Mouse (Mus musculus) layer of hippocampus, adult 18-20 months (tissue): ENCODE results near the gene Gm17655. TPM values are rescaled to one million over a fixed set of nuclear protein-coding genes. Genes with fewer than 3 reads are reported as not detected.
"Not testable (repeated sequence)": the region's sequence is repeated elsewhere in the genome, so short reads cannot be mapped to it uniquely, and the experiment has no call there.

Experiments used
- DNase-seq, 2 experiments: peaks; one replicate each; pipeline ENCODE4 v3.0.0; 2022; ENCODE audit warnings: low spot score in 2 of 2
- long read RNA-seq: library from polyadenylated mRNA; stranded (forward); transcript quantifications from one replicate; pipeline ENCODE4 v2.0.0, GENCODE M21; 2021
- total RNA-seq, 2 experiments: library from RNA; stranded (reverse); gene quantifications; 2 replicates each; pipeline ENCODE4 v1.2.3; 2021

The Gm17655 gene
- 10 to 100 TPM in 1 of 2 experiments, 1 to 10 TPM in 1; 9.5 to 12.9 TPM for total RNA-seq
- long read RNA-seq, partial matches to known transcripts: 0 of 1 reads
- long read RNA-seq, other reads (novel, unspliced or antisense): 1 of 1 reads

- not testable (repeated sequence) for DNase-seq
Observed at GRCm38 (mm10) chr5:110072413-110072812, at the start of gene Gm17655. Gm17655 (minus strand) TSS chr5:110072513.

GRCm38 (mm10) chr5:110109991-110110441, 37.7 kb upstream of the Gm17655 start, which contains the start of gene Zfp605:
Zfp605 (plus strand) TSS chr5:110110092.
- DNase-seq: peak; percentile 87 to 96

DNA sequence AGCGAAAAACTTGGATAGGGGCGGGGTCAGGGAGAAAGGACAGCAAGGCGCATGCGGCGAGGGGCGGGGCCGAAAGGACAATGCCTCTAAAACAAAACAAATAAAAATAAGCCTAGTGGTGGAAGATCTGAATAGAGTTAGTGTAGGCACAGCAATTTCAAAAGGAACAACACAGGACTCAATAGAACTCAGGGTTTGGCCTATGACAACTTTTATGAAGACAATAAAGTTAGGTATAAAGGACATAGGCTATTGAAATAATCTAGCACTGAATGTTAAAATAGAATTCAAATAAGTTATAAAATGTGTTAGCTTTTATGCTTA, 36.0 kb upstream of the Gm17655 start:
- DNase-seq: no peak

DNA sequence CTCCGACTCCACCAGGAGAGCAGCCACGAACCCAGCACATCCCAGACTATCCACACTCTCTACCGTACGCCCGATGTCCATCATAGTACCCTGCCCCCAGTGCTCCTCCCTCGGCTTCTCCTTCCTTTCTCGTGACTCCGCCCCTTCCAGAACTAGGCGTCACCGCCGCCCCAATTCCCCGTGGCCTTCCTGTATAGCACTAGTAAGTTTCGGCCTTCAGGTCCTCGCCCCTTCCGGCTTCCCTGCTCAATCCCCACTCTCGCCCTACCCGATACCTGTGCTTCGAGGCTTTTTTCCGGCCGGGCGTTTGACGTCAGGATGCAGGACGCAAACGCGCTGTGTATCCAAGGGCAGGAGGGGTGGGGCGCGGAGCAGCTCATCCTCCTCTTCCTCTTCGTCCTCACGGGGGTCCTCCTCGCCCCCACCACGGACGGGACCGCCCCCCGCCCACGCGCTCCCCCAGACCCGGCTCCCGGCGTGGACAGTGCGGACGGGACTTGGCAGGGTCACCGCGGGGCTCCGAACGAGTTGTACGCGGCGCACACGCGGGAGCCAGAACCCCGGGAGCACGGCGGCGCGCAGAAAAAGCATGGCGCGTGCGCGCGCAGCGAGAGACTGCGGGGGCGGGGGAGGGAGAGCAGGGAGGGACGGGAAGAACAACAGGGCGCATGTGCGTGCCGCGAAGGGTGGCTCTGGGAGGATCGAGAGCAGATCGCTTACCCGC, 35.4 kb upstream of the Gm17655 start, which contains the start of gene Gtpbp6:
TSS of gene Gtpbp6 (minus strand) at position 617 of the 724 bp plus-strand sequence.
- peak; percentile 95 to 97 for DNase-seq

GRCm38 (mm10) chr5:110106901-110107564, 34.7 kb upstream of the Gm17655 start:
- peak in 1 of 2 experiments; percentile 27 for DNase-seq

DNA sequence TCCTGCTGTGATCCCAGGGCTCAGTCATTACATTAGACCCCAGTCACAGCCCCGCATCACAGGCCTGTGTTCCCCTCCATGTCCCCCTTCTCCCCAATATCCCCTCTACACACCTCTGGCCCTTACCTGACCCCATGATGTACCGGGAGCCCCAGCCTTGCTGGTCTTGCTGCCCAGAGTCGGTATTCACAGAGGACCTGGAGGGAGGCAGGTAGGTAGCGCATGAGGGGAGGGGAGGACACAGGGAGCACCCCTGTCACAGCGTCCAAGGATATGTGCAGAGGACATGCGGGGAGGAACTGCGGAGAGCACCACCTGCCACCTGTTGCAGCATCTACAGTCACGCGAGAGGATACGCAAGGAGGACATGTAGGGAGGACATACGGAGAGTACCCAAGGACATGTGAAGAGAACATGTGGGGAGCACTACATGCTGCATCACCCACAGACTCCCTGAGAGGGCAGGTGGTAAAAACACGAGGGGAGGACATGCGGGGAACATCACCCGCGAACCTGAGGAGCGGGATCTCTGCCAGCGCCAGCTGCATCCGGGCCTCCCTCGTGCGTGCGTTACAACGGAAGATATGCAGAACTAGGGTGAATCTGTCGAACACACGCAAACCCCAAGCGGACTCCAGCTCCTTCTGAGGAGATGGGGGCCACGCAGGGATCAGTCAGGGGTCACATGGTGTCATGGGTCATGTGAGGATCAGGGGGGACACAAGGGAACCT, 34.0 kb upstream of the Gm17655 start:
- DNase-seq: peak in 1 of 2 experiments; percentile 8

- DNase-seq: no peak
Observed at GRCm38 (mm10) chr5:110104616-110105380, 32.5 kb upstream of the Gm17655 start.

DNA sequence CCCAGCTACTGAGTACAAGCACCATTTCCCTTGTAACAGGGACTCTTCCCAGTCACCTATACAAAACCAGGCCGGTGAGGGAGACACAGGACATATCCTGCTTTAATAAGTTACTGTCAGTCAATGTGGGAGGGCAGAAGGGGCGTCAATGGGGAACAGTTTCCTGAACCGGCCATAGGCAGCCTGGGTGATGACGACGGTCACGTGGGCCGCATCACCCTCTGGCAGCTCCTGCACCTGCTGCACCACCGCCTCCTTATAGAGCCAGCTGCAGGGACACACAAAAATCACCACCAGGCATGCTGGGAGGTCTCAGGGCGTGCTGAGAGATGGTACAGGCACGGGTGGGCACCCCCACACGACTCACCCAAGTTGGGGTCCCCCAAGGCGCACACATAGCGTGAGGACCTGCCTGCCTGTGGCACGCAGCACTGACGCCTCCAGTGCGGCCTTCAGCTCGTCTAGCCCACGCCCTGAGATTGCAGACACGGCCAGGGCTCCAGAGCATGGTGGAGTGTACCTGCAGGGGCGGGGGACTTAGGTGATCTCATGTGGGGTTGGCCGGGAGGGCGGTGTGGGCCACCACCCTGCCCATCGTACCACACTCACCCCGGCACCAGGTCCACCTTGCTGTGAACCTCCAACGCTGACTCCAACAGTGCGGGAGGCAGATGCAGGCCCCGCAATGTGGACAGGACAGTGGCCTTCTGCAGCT, 31.7 kb upstream of the Gm17655 start:
- no peak for DNase-seq

GRCm38 (mm10) chr5:110102853-110103625, 30.7 kb upstream of the Gm17655 start:
- DNase-seq: no peak

- no peak for DNase-seq
Observed at GRCm38 (mm10) chr5:110102429-110102828, 30.1 kb upstream of the Gm17655 start.

DNA sequence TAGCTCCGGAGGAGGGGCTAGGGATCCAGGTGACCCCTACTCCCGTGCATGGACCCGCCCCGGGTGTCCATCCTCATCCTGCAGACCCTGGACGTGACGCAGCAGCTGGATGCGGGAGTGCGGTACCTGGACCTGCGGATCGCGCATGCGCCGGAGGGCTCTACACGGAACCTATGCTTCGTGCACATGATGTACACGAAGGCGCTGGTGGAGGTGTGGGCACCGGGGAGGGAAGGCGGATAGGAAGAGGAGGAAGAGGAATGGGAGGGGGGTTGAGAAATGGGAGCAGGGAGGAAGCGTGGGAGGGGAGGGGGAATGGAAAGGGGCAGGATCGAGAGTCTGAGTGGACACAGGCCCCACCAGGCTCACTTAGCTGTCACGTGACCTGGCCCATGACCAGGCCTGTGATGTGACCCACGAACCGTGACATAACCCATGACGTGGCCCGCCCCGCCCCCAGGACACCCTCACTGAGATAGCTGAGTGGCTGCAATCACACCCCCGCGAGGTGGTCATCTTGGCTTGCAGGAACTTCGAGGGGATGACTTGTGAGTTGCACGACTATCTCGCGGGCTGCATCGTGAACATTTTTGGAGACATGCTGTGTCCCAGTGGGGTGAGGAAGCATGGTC, 29.5 kb upstream of the Gm17655 start:
- DNase-seq: peak in 1 of 2 experiments; percentile 35

GRCm38 (mm10) chr5:110100921-110101631, 28.8 kb upstream of the Gm17655 start:
- DNase-seq: peak in 1 of 2 experiments; percentile 23

GRCm38 (mm10) chr5:110099656-110100580, 27.6 kb upstream of the Gm17655 start, which contains the start of gene Plcxd1:
Plcxd1 (plus strand) TSS chr5:110099969.
- DNase-seq: no peak

DNA sequence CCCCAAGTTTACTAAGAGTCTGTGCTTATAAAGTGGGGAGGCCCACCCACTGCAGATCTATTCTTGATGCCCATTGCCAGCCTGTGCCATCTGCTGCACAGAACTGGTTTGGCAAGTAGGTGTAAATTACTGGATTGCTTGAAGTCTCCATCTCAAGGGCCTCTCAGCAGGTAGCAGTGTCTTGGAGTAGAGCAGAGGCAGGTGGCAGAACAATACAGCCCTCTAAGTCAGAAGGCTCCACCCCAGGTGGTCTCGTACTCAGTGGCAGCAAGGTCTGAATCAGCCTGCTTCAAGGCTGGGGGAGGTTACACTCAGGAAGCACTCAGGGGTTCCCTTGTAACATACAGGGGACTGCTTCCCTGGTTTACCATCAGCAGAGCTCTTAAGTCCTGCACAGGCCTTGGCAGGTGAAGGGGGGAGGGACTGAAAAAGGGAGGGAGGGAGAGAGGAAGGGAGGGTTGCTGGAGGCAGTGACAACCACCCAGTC, 26.7 kb upstream of the Gm17655 start:
- peak in 1 of 2 experiments; percentile 22 for DNase-seq

DNA sequence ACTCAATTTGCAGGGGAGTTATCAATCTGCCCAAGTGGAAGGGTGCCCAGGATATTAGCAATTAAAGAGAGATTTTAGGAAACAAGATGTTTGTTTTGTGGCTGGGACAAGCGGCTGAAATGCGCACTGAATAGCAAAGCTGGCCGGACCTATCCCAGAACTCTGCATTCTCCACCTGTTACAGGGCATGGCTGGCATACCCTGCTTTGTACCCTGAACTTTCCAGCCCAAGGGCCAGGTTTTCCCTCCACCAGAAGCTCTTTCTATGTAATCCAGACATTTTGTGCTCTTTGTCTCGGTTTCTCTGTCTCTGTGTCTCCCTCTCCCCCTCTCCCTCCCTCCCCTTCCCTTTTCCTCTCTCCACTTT, 22.5 kb upstream of the Gm17655 start:
- DNase-seq: no peak

DNA sequence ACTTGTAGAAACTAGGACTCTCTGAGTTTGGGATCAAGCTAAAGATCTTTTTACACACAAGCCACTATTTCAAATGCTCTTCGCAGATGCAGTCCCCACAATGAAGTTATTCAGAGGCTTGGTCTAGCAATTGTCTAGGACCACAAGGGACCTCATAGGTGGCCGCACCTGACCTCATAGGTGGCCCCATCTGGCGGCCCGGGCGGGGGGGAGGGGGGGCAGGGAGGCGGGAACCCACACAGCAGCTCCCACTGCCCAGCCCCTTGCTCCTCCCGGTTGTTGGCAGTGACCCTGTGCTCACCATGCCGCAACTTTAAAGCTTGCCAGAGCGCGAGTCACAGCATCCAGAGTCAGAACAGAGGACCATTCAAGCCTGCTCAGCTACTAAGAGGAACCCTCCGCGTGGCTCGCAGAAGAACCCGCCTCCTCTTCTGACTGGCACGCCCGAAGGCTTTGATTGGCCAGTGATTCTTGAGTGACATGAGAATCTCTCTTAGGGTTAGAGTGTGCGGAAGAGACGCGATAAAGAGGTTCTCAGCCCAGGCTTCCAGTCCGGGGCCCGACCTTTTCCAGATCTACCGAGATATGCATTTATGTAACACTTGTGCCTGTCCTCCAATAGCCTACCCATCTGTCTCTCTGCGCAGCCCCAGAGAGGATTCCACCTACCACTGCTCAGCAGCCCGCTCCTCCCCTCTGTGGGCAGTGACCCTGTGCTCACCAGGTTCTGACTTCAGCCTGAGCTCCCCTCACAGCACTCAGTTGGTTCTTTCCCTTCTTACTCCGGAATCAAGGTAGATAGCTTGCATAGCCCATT, 21.9 kb upstream of the Gm17655 start, which contains the start of gene Gm35315:
TSS of gene Gm35315 (minus strand) at position 391 of the 817 bp plus-strand sequence.
- peak; percentile 84 to 94 for DNase-seq
